Mouse (Mus musculus) heart, adult 9 months (tissue): ENCODE measurements at regions not wholly inside any gene's neighbourhood (a gene's known extent, or its start where the extent isn't known, plus 50 kb on each side); places are given as distances from the start of the nearest gene placed in this dataset.
"Not testable (repeated sequence)": the region's sequence is repeated elsewhere in the genome, so short reads cannot be mapped to it uniquely, and the experiment has no call there.

Experiments
- DNase-seq, 2 experiments: peaks; one replicate each; pipeline ENCODE4 v3.0.0; 2022; ENCODE audit warnings: low spot score in 2 of 2

GRCm38 (mm10) chr2:92664939-92665338, 65.4 kb downstream of the Chst1 start:
- DNase-seq: no peak

DNA sequence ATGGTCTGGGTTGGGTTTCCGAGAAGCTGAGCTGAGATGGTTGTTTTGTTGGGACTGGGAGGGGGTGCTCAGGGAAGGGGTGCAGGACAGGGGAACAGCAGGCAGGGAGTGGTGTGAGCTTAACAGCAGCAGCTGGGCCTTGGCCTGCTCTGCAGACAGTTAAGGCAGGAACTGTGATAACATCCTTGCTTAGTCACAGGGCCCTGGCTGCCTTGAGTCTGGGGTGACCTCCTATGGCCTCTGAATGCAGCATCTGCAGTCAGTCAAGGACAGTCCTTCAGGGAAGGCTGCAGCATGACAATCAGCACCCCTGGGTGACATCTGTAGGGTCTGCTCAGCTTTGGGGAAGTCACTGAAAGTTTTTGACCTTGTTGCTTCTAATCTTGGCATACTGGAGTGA, 67.7 kb downstream of the Chst1 start:
- DNase-seq: peak; percentile 67 to 73

DNA sequence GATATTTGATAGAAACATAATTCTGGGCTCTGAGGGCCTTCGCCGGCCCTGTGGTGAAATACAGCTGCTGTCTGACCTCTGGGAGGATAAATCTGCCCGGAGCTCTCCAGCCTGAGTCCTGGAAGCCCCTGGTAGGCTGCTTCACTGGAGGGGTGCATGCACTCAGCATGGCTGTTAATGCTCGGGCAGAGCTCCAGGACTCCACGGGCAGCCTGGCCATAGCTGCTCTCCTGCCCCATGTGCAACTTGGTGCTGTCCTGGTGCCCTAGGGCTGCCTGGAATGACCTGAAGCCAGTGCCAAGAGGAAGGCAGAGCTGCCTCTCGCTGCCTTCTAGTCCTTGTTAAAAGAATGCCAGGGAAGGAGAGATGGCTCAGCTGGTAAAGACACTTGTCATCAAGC, 68.2 kb downstream of the Chst1 start:
- DNase-seq: peak; percentile 28 to 30

- not testable (repeated sequence) for DNase-seq
Measured at GRCm38 (mm10) chr2:92669431-92670081, 70.0 kb downstream of the Chst1 start.

DNA sequence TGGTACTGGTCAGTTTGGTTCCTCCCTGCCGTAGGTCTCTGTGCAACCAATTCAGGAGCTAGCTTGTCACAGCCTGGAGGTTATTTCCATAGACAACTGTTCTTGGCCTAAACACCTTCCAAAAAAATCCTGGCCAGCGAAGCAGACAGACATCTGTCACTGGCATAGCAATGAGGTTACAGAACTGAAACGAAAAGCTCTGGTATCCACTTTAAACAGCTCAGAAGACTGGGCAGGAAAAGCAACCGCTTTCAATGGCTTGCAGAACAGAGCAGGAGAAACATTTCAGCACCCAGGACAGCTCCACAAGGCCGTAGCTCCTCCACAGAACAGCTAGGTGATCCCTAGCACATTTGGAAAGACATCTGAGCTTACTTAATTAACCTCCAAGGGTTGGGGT, 72.1 kb downstream of the Chst1 start:
- no peak for DNase-seq

DNA sequence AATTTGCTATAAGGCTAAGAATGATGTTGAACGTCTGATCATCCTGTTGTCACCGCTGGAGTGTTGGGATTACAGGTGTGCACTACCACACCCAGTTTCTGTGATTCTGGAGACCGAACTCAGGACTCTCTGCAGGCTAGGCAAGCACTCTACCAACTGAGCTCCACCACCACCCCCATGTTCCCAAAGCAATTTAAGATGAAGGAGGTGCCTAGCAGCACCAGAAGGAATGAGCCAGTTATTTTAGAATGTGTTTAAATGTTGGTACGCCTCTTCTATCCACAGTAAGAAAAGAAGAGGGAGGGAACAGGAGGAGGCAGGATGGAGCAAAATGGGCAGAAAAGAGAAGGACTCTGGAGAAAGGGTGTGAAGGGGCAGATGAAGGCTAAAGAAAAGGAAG, 72.6 kb downstream of the Chst1 start:
- DNase-seq: no peak

DNA sequence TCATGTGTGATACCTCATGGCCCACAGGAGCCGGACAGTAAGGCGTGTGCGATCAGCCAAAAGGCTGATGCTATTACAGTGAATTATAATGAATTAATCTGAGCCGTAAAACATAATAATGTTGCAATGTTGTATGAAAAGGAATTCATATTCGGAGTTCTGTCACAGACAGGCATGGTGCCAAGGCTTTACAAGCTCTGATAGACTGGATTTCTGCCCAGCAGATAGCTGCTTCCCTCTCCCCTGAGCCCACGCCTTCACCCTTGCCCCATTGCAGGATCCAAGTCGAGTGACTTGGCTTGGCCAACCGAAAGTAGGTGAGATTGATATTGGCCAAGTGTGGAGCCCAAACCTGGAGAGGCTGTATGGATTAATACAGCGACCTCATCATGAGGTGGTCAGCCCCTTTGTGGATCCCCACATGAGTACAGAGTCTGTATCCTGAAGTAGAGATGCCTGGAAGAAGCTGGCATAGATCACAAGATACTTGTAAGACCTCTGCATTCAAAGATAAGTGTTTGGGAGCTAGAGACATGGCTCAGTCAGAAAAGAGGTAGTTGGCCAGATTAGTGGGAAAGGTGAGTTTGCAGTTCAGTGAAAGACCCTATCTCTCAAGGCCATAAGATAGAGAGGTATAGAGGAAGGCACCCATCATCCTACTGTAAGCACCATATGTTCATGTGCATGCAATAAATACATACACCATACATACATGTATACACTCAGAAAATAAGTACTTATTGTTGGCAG, 73.7 kb downstream of the Chst1 start:
- no peak for DNase-seq

- no peak for DNase-seq
Measured at GRCm38 (mm10) chr2:92673931-92674330, 74.4 kb downstream of the Chst1 start.

DNA sequence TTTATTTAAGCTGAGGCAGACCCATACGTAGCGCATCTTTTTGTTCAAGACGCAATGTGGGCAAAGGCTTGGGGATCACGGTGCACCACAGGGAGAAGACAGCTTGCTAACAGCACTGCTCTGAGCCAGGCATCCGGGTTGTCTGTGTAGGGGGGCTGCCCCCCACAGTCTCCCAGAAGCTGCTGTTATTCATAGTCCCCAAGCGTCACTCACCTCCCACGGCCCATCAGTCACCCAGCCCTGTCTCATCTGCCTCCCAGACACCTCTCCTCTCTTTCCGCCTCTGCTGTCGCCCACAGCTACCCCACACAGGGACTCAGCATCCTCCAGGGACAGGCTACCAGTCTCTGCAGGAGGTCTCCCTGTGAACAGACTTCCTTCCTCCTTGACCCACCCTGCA, 75.7 kb downstream of the Chst1 start:
- DNase-seq: no peak

DNA sequence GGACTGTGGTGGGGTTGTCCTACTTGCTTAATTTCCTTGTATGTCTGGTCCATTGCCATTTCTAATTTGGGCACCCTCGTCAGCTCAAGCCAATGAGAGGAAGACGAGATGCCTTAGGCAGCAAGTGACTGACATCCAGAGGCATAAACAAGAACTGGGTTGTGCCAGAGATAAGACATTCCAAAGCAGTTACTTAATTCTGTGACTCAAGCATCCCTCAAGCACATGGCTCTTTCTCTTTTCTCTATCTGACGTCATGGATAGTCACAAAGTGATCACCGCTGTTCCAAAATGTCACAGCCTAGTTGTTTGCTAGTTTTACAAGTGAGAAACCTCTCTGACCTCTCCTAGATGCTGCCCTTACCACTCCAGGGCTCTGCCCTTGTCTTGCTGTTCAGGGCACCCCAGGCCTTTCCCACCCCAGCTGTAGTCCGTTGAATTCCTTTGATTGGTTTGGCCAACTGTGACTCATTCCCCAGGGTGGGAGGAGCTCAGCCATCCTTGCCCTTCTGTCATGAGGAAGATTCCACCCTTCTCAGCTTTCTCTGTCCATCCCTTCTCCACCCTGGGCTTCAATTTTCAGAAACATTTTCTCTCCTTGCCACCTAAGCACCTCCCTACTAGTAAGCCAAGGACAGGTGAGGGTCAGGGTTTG, 78.9 kb downstream of the Chst1 start:
- no peak for DNase-seq

DNA sequence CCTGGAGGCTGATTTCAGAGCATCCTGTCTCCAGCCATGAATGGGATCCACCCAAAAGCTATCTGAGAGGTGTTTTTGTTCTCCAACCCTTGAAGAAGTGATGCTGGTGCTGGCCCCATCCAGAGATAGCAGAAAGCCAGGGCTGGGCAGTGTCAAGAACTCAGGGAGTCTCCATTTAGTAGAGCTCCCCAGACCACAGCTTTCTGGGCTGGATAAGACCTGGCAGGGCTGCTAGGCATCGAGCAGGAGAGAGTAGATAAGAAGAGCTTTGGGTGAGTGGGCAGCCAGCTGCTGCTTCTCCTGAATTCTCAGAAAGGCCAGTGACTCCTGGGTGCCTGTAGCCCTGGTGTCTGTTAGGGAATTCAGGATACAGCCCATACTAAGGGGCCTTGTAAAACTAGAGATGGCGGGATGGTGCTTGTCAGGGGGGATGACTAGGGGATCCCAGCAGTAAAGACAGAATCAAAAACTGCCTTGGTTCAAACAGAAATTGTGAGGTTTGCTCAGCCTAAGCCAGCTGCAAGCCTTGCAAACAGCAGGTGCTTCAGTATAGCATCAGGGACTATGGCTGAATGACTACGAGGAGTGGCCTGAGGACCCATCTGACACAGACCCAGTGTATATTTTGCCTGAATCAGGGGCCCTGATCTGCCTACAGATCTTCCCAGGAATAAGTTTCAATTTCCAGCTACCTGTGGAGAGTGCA, 79.6 kb downstream of the Chst1 start:
- no peak for DNase-seq

- no peak for DNase-seq
Measured at GRCm38 (mm10) chr2:92682256-92682655, 82.7 kb downstream of the Chst1 start.

DNA sequence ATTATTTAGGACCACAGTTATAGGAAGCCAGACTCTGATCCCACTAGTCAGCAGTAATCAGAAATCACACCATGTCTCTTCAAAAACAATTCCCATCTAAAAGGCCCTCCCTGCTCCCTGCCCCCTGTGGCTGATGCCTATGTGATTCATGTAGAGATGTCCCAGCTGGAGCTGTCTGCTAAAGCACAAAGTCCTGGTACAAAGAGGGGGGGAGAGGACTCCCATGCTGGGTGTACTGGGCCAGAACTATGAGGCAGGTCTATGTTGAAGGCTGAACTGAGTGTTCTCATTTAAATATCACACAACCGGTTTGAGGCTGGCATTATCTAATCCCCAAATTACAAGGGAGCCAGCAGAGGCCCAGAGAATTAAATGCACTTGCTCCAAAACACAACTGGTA, 88.2 kb downstream of the Chst1 start:
- DNase-seq: no peak

GRCm38 (mm10) chr2:92689203-92689602, 89.7 kb downstream of the Chst1 start:
- DNase-seq: no peak

GRCm38 (mm10) chr2:92690304-92690703, 90.8 kb downstream of the Chst1 start:
- no peak for DNase-seq

DNA sequence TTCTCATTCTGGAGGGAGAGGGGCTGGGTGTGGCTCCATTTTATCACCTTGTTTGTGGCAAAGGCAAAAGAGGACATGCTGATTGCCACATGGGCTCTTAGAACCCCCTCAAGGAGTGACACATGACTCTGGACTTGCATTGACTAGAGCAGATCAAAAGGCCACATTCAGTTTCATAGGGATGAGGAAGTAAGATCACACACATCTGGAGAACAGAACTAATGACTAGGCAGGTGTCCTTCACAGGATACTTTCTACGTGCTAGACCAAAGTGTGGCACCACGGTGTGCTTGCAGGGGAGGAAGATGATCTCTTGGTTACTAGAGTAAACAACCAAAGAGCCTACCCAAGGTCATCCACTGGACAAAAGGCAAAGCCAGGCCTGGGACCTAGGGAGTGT, 91.9 kb downstream of the Chst1 start:
- no peak for DNase-seq

DNA sequence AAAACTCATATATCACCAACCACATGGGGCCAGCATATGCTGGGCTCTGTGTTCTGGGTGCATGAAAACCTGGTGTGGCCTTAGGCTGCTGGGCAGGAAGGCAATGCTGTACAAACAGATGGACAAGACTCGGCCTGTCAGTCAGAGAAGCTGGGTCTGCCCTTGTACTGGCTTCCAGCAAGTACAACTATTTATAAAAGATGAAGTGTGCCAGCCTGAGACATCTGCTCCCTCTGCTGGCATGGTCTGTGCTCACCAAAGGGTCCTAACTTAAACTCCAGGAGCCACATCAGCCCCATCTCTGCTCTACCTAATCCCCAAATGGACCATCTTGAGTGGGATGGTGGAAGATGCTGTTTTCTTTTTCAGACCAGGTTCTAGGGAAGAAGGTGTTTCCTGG, 93.1 kb downstream of the Chst1 start:
- DNase-seq: no peak

DNA sequence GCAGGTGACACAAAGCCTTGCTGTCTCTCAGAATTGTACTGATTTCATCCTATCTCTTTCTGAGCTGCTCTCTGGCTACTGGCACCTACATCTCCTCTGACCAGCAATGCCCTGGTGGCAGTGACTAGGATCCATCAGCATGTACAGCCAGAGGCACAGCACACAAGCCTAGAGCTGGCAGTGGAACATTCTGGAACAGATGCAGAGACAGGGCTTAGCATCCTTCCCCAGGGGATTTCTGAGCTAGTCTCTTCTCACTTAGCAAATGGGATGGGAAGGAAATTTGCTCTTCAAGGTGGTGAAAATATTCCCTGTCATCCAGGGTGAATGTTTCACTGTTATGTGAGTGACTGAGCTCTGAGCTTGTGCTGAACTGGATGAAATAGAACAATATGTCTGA, 93.5 kb downstream of the Chst1 start:
- no peak for DNase-seq

DNA sequence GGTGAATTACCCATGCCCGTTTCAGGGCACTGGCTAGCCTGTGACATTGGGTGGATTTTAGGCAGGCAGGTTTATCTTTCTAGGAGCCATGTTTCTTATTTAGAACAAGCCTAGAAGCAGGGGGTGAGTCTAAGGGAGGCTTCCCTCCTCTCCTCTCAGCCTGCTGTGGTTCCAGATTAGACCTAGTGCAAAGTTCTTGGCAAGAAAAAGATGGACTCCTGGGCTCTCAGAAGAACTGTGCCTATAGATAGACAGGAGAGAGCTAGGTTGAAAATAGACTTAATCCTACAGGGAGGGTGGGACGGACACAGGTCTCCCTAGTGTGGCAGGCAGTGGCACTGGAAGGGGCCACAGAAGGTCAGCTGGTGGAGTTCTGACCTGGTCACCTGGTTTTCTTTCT, 95.3 kb downstream of the Chst1 start:
- DNase-seq: no peak

DNA sequence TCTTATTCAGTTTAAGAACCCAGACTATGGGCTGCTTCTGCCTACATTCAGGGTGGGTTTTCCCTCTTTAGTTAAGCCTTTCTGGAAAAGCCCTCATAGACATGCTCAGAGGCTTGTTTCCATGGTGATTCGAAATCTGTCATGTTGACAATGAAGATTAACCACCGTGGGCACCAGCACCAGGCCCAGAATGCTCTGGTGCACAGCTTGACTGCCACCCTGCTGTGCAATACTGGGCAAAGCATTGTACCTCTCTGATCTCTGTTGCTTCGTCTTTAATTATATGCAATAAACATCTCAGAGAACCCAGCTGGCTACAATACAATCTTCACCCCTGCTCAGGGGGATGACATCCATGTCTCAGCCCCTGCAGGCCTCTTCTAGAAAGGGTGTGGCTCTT, 96.4 kb downstream of the Chst1 start:
- DNase-seq: no peak

GRCm38 (mm10) chr2:92697721-92698120, 98.2 kb downstream of the Chst1 start:
- DNase-seq: no peak

GRCm38 (mm10) chr2:92699360-92699759, 99.9 kb downstream of the Chst1 start:
- no peak for DNase-seq

DNA sequence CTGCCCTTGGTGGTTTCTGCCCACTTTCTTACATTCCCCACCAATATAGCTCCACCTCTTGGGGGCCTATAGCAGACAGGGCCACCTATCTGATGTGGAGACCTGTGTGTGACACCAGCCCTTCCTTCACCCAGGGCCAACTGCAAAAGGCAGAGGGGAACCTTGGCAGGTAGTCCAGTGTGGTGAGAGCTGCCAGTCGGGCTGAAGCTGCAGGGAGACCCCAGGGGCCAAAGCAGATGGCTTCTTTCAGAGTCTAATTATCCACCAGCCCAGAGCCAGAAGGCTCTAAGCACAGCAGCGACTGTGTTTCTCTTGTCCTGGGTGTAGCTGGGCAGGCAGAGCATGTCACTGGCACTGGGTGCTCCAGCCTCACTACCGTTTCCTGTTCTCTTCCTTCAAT, 104.5 kb downstream of the Chst1 start:
- DNase-seq: no peak
